Mouse (Mus musculus) hindbrain, postnatal 0 days (tissue): ENCODE measurements at regions not wholly inside any gene's neighbourhood (a gene's known extent, or its start where the extent isn't known, plus 50 kb on each side); places are given as distances from the start of the nearest gene placed in this dataset.

Source experiments
- ATAC-seq: fragments of 200-750 bp; cut with Nextera tagmentation; 2 replicates; pipeline ENCODE4 v1.8.0; 2017; ENCODE audit warnings: mild to moderate bottlenecking, moderate TSS enrichment, moderate library complexity
- DNase-seq: peaks from one replicate; pipeline ENCODE4 v3.0.0-alpha.2; 2015; ENCODE audit warnings: low spot score
- H3K27ac ChIP-seq: fragments of 300-500 bp; sonication (generic); 2 replicates; pipeline ENCODE4 v1.5.1; 2014; ENCODE audit warnings: mild to moderate bottlenecking
- H3K27me3 ChIP-seq: fragments of 300-500 bp; sonication (generic); 2 replicates; pipeline ENCODE4 v1.6.1; 2014; ENCODE audit warnings: low read length, mixed read lengths; ENCODE audit not compliant: insufficient read depth
- H3K36me3 ChIP-seq: fragments of 300-500 bp; sonication (generic); 2 replicates; pipeline ENCODE4 v1.6.1; 2014; ENCODE audit warnings: low read length, mixed read lengths; ENCODE audit not compliant: insufficient read depth
- H3K4me1 ChIP-seq: fragments of 300-500 bp; sonication (generic); 2 replicates; pipeline ENCODE4 v1.6.1; 2014; ENCODE audit warnings: antibody characterized with exemption, low read length, mixed read lengths; ENCODE audit not compliant: insufficient read depth
- H3K4me2 ChIP-seq: fragments of 300-500 bp; sonication (generic); 2 replicates; pipeline ENCODE4 v1.6.1; 2014; ENCODE audit warnings: low read depth, mild to moderate bottlenecking, low read length, moderate library complexity, mixed read lengths
- H3K4me3 ChIP-seq: fragments of 300-500 bp; sonication (generic); 2 replicates; pipeline ENCODE4 v1.5.1; 2014; ENCODE audit warnings: low read length
- H3K9ac ChIP-seq: fragments of 300-500 bp; sonication (generic); replicated peaks from 2 replicates; pipeline ENCODE4 v1.6.1; 2014; ENCODE audit warnings: mild to moderate bottlenecking, low read length, moderate library complexity, mixed read lengths
- H3K9me3 ChIP-seq: fragments of 300-500 bp; sonication (generic); 2 replicates; pipeline ENCODE4 v1.6.1; 2016; ENCODE audit warnings: low read length, mixed read lengths
- CTCF ChIP-seq: IDR thresholded peaks from 2 replicates; pipeline ENCODE4 v1.5.1; 2016; ENCODE audit warnings: antibody characterized with exemption, control low read depth, low read depth
- WGBS: fragments of 180-500 bp; shearing (Covaris S2); extraction: QIAGEN DNeasy Blood & Tissue Kit; methylation state at CpG from one replicate; pipeline ENCODE4 v1.1.7; 2014; 5-methylcytosine and 5-hydroxymethylcytosine counted together

DNA sequence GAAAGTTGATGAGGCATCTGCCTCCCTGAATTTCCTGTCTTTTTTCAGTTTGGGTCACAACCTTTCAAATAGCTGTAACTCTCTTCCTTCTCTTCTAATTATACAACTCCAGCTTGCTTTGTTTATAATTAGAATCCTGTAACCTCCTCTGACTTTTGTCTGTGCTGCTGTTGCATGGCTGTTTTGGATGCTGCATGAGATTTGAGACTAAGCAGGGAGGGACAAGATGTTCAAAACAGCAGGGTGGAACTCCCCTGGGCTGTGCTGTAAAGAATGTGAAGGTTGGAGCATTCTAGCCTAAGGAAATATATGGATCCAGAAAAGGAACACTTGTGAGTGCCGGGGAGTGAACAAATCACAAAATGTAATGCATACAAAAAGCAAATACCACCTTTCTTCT lies 159.0 kb upstream of the Sptlc3 start:
- WGBS: 64% methylated on average over 1 of the region's 1 CpGs
- DNase-seq: no peak

DNA sequence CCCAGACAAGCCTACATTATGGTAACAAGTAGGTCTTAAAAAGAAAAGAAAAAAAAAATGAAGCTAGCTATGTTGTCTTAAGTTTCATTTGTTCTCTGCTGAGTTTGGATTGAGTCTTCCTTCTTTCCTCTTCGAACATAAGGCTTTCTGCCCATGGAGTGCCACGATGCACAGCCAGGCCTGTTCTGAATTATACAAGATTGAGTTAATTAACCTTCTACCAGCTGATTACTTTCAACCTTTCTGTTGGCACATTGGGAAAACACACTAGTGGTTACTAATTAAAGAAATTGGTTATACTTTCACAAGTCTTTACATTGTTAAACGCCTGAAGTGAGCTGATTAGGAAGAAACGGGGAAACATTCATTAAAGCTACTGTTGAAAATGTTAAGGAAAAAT lies 155.5 kb upstream of the Sptlc3 start:
- no peak overlapping the region for H3K27ac ChIP-seq
- DNase-seq (no peak), ATAC-seq (no peak)
- no peaks in the 10 kb centered on the region for H3K27me3 ChIP-seq
- 73% methylated on average over 4 of the region's 4 CpGs for WGBS
- no peak overlapping the region for H3K9ac ChIP-seq
- no peaks in the 10 kb centered on the region for H3K36me3 ChIP-seq
- H3K4me2 ChIP-seq: no peak overlapping the region
- no peaks in the 10 kb centered on the region for H3K9me3 ChIP-seq
- no peak for TF ChIP-seq CTCF
- peaks cover 3% of the 10 kb centered on the region; the same call in 1 of the 2 replicates for H3K4me1 ChIP-seq
- H3K4me3 ChIP-seq: no peak overlapping the region

More for the DNA sequence above, 159.0 kb upstream of the Sptlc3 start:
- Histone ChIP-seq H3K4me1 (peaks cover 3% of the 10 kb centered on the region; the same call in 1 of the 2 replicates), H3K9me3 (no peaks in the 10 kb centered on the region), H3K36me3 (no peaks in the 10 kb centered on the region), H3K27me3 (no peaks in the 10 kb centered on the region), H3K4me3 (no peak overlapping the region), H3K9ac (no peak overlapping the region), H3K4me2 (no peak overlapping the region), H3K27ac (no peak overlapping the region)
- TF ChIP-seq CTCF: no peak
- ATAC-seq: no peak

DNA sequence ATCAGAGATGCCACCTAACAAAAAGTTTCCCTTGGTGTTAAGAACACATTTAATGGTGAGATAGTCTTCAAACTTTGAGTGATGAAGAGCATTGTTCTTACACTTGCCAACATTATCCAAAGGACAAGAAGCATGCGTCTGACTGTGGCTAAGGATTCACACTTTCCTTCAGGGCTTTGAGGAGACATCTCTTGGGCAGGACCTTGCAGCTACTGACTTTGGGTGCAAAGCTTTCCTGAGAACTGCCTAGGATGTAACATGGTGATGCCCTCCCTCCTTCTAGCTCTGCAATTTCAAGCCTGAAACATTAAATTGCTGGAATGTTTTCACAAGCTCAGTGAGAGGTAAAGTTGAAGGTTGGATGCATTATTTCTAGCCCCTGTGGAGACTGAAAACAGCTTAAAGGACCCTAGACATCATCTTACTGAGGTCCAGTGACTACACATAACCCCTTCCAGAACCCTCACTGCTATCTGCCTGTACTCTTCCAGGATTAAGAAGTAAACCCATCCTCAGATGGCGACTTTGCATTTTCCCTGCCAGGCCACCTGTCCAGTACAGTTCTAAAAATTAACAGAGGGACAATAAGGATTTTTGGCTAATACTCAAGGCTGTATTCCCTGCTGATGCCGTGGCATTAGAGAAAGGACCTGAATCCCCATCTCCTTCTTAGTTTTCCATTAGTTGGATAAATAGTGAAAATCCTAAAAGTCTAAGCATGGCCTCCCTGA lies 137.3 kb upstream of the Sptlc3 start:
- 85% methylated on average over 3 of the region's 3 CpGs for whole genome bisulfite sequencing
- no peak overlapping the region for H3K4me3 ChIP-seq
- no peaks in the 10 kb centered on the region for H3K4me1 ChIP-seq
- H3K36me3 ChIP-seq: no peaks in the 10 kb centered on the region
- H3K27ac ChIP-seq: no peak overlapping the region
- ATAC-seq (no peak), DNase-seq (no peak)
- no peak for TF ChIP-seq CTCF
- no peak overlapping the region for H3K4me2 ChIP-seq
- H3K9ac ChIP-seq: no peak overlapping the region
- no peaks in the 10 kb centered on the region for H3K27me3 ChIP-seq
- H3K9me3 ChIP-seq: no peaks in the 10 kb centered on the region

DNA sequence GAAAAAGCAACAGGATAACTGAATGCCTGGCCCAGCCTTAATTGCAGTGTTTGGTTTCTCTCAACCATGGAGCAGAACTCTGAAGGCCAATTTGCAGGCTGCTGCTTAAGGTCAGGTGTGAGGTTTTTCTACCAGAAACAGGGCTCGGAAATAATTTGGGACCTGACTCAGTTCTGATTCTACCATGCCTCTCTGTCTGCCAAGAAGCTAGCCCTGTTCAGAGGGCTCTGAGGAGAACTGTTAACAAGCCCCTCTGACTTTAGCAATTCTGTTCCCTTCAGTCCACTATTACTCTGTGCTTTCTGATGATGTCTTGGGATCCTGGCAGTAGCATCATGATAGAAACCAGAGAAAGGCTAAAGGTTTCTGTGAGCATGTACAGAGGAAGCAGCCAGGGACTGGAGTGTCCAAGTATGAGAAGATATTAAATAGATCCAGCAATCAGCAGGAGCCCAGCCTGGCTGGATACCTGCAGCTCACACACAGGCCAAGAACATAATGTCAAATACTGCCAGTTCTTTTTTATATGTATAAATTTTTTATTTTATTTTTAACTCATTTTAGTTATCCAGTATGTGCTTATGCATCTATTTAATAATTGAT lies 131.4 kb upstream of the Sptlc3 start:
- no peaks in the 10 kb centered on the region for H3K36me3 ChIP-seq
- H3K9ac ChIP-seq: no peak overlapping the region
- no peak overlapping the region for H3K4me3 ChIP-seq
- 71% methylated on average over 1 of the region's 1 CpGs for WGBS
- no peak for TF ChIP-seq CTCF
- H3K4me2 ChIP-seq: no peak overlapping the region
- H3K9me3 ChIP-seq: no peaks in the 10 kb centered on the region
- no peaks in the 10 kb centered on the region for H3K27me3 ChIP-seq
- H3K4me1 ChIP-seq: no peaks in the 10 kb centered on the region
- no peak overlapping the region for H3K27ac ChIP-seq
- ATAC-seq (no peak), DNase-seq (no peak)

DNA sequence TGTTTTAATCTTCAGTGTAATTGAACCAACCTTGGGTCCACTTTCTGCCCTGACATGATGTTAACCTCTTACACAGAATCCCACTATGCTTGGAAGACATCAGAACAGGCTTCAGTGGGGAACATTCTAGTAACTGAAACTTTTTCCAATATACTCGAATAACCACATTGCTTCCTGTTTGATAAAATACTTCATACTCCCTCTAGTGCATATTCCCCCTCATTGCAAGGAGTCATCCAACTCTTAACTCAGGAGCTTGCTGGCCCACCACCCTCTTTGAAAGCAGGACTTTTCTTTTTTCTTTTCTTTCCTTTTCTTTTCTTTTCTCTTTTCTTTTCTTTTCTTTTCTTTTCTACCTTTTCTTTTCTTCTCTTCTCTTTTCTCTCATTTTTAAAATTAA lies 123.6 kb upstream of the Sptlc3 start:
- Histone ChIP-seq H3K27ac (no peak overlapping the region), H3K4me2 (no peak overlapping the region), H3K9me3 (no peaks in the 10 kb centered on the region), H3K4me1 (no peaks in the 10 kb centered on the region), H3K4me3 (no peak overlapping the region), H3K27me3 (no peaks in the 10 kb centered on the region), H3K9ac (no peak overlapping the region), H3K36me3 (no peaks in the 10 kb centered on the region)
- no peak for ATAC-seq
- 23% methylated on average over 1 of the region's 1 CpGs for whole genome bisulfite sequencing
- peak; percentile 69 for TF ChIP-seq CTCF
- peak; percentile 76 for DNase-seq

DNA sequence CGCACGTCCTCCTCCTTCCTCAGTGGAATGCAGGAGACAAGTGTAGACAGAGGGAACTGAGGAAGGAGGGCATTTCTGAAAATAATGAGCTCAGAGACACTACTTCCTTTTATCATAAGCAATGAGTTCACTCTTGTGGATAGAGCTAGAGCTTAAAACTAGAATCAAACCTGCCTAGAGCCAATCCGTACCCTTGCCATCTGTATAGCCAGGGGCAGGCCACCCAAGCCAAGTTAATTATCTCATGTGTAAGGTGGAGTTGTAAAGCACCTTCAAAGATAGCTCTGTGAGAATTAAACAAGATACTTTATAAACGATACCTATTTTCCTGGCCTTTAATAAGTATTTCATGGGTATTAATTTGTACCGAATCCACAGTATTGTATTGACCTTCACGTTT lies 113.4 kb upstream of the Sptlc3 start:
- Histone ChIP-seq H3K4me2 (no peak overlapping the region), H3K4me1 (no peaks in the 10 kb centered on the region), H3K4me3 (no peak overlapping the region), H3K27ac (no peak overlapping the region), H3K27me3 (no peaks in the 10 kb centered on the region), H3K9ac (no peak overlapping the region), H3K36me3 (no peaks in the 10 kb centered on the region), H3K9me3 (no peaks in the 10 kb centered on the region)
- TF ChIP-seq CTCF: no peak
- ATAC-seq: no peak
- DNase-seq: no peak
- WGBS: 83% methylated on average over 6 of the region's 6 CpGs

DNA sequence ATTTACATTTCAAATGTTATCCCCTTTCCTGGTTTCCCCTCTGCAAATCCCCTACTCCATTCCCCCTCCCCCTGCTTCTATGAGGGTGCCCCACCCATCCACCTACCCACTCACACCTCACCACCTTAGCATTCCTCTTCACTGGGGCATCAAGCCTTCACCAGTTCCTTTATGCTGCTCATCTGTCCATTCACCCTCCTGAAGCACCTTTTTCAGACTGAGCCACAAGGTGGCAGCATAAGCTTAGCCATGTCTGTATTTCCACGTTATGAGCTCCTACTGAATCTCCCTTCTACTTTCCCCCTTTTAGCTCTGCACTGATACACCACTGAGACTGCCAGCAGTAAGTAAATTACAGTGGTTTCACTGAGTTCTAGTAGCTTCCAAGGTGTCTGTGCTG lies 112.1 kb upstream of the Sptlc3 start:
- Histone ChIP-seq H3K36me3 (no peaks in the 10 kb centered on the region), H3K27ac (no peak overlapping the region), H3K4me2 (no peak overlapping the region), H3K9ac (no peak overlapping the region), H3K4me1 (no peaks in the 10 kb centered on the region), H3K9me3 (no peaks in the 10 kb centered on the region), H3K4me3 (no peak overlapping the region), H3K27me3 (no peaks in the 10 kb centered on the region)
- ATAC-seq: peak; percentile 92
- DNase-seq: peak; percentile 89
- TF ChIP-seq CTCF: peak; percentile 94
- 0% methylated on average over 1 of the region's 1 CpGs for WGBS
